Mouse (Mus musculus): ENCODE results near the gene Usp32.

DNA sequence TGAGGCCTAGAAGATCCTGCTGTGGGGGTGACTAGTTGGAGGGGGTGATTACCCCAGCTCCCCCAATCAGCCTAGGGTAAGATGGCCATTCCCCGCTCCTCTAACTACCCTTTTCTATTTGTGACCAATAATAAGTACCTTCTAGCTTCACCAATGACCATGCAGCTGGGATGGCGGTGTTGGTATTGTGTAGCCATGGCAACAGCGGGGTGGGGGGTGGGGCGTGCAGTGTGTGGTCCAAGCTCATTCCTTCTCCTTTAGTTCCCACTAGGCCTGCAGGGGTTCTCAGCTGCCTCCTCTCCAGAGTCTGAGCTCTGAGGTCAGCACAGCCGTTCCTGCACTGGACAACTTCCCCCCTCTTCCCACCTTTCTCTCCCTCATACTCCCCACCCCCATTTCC lies 172.8 kb downstream of the Usp32 start:
- TF ChIP-seq CTCF (IDR thresholded peaks at IDR 0.05; ENCODE audit: low read depth) (no peak), EP300 (IDR thresholded peaks at IDR 0.05; ENCODE audit: low read depth) (no peak)

Measured in liver, embryonic 14.5 days (tissue).